Mouse (Mus musculus) lung, postnatal 0 days (tissue): ENCODE data around the gene Gm9922. TPM values are rescaled to one million over a fixed set of nuclear protein-coding genes. Genes with fewer than 3 reads are reported as not detected.

Experiments used
- ATAC-seq: fragments of 200-750 bp; cut with Nextera tagmentation; 2 replicates; pipeline ENCODE4 v1.8.0; 2017; ENCODE audit warnings: moderate library complexity
- DNase-seq: peaks from one replicate; pipeline ENCODE4 v3.0.0-alpha.2; 2016; ENCODE audit warnings: low spot score
- H3K27ac ChIP-seq: fragments of 300-500 bp; sonication (generic); 2 replicates; pipeline ENCODE4 v1.5.1; 2014; ENCODE audit warnings: antibody characterized with exemption, mild to moderate bottlenecking, low read length, mixed read lengths
- H3K27me3 ChIP-seq: fragments of 300-500 bp; sonication (generic); replicated peaks from 2 replicates; pipeline ENCODE4 v1.6.1; 2014; ENCODE audit warnings: low read length, mixed read lengths; ENCODE audit not compliant: insufficient read depth
- H3K36me3 ChIP-seq: fragments of 300-500 bp; sonication (generic); 2 replicates; pipeline ENCODE4 v1.6.1; 2014; ENCODE audit warnings: low read length, mixed read lengths; ENCODE audit not compliant: insufficient read depth
- H3K4me1 ChIP-seq: fragments of 300-500 bp; sonication (generic); 2 replicates; pipeline ENCODE4 v1.6.1; 2014; ENCODE audit warnings: antibody characterized with exemption, low read depth, low read length, mixed read lengths; ENCODE audit not compliant: insufficient read depth
- H3K4me2 ChIP-seq: fragments of 300-500 bp; sonication (generic); replicated peaks from 2 replicates; pipeline ENCODE4 v1.6.1; 2014; ENCODE audit warnings: low read depth, mild to moderate bottlenecking, low read length, moderate library complexity, mixed read lengths
- H3K4me3 ChIP-seq: fragments of 300-500 bp; sonication (generic); 2 replicates; pipeline ENCODE4 v1.5.1; 2014; ENCODE audit warnings: low read depth, low read length
- H3K9ac ChIP-seq: fragments of 300-500 bp; sonication (generic); replicated peaks from 2 replicates; pipeline ENCODE4 v1.6.1; 2014; ENCODE audit warnings: low read depth, mild to moderate bottlenecking
- H3K9me3 ChIP-seq: fragments of 300-500 bp; sonication (generic); 2 replicates; pipeline ENCODE4 v1.6.1; 2016; ENCODE audit warnings: low read length, mixed read lengths
- CTCF ChIP-seq: IDR thresholded peaks from 2 replicates; pipeline ENCODE4 v1.5.1; 2016; ENCODE audit warnings: antibody characterized with exemption, mild to moderate bottlenecking
- EP300 ChIP-seq: IDR thresholded peaks from 2 replicates; pipeline ENCODE4 v1.6.1; 2016; ENCODE audit warnings: antibody characterized with exemption, mild to moderate bottlenecking, control low read depth
- WGBS: fragments of 180-500 bp; shearing (Covaris S2); extraction: QIAGEN DNeasy Blood & Tissue Kit; methylation state at CpG from one replicate; pipeline ENCODE4 v1.1.7; 2014; 5-methylcytosine and 5-hydroxymethylcytosine counted together
- polyA plus RNA-seq: library from polyadenylated mRNA; unstranded; fragments of >200 nt; fragmentation: Nextera tagmentation; extraction: Ambion mirVana; gene quantifications from 2 replicates; pipeline ENCODE4 v1.2.1, GENCODE M21; 2015

Gene Gm9922
- polyA plus RNA-seq, 1 experiment from 2014 or later, result 1.9 TPM

DNA sequence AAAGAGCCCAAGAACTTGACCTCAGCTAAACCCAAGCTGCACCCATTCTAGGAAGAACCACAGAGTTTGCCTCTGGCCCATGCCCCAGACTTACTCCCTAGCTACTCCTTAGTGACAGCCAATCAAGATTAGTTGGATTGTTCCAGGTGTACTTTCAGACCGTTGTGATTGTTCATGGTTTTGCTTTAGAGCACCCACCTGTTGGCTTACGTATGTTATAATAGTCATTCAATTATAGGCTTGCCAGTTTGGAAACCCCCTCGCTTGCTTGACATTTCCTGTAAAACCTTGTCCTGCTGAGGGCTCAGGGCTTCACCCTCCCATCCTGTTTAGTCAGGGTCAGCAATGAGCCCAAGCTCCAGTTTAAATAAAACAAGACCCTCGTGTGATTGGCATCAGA lies 25.1 kb downstream of the Gm9922 start:
- Histone ChIP-seq H3K4me2 (no peak overlapping the region), H3K27ac (no peak overlapping the region), H3K4me3 (no peak overlapping the region), H3K27me3 (no peaks in the 10 kb centered on the region), H3K9me3 (no peaks in the 10 kb centered on the region), H3K4me1 (no peaks in the 10 kb centered on the region), H3K36me3 (no peaks in the 10 kb centered on the region), H3K9ac (no peak overlapping the region)
- DNase-seq (no peak), ATAC-seq (no peak)
- TF ChIP-seq EP300, result no peak
- no peak for TF ChIP-seq CTCF
- 65% methylated on average over 4 of the region's 4 CpGs for WGBS

DNA sequence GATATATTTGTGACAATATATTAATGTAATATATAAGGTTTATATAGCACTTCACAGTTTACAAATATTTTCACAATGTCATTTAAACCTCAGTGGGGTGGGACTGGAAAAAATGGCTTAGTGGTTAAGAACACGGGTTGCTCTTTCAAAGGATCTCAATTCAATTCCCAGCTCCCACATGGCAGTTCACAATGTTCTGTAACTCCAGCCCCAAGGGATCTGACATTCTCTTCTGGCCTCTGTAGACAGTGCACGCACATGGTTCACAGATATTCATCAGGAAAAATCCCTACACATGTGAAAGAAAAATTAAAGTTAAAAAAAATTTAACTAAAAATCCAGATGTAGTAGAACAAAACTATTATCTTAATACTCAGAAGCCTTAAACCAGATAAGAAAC lies 41.2 kb downstream of the Gm9922 start:
- Histone ChIP-seq H3K4me2 (no peak overlapping the region), H3K36me3 (no peaks in the 10 kb centered on the region), H3K9ac (no peak overlapping the region), H3K27ac (no peak overlapping the region), H3K9me3 (no peaks in the 10 kb centered on the region), H3K4me1 (no peaks in the 10 kb centered on the region), H3K27me3 (no peaks in the 10 kb centered on the region), H3K4me3 (no peak overlapping the region)
- ATAC-seq (no peak), DNase-seq (no peak)
- TF ChIP-seq EP300, result no peak
- TF ChIP-seq CTCF, result no peak
- WGBS, result 89% methylated on average over 2 of the region's 2 CpGs

DNA sequence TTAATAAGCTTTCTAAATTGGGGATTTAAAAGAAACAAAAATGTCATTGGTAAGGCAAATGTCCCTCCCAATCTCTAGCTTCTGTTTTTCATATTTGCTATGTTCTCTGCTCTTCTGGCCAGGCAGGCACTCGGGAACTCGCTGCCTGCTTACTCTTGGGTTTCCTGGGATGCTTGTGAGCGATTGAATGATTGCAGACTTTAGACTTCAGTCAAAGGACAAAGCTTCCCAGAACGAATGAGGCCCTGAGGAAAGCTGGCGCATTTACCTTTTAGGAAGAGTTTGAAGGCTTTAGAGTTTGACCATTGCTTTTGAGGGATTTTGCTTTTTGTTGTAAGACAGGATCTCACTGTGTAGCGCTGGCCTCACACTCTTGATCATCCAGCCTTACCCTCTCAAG lies 41.9 kb downstream of the Gm9922 start:
- Histone ChIP-seq H3K27ac (no peak overlapping the region), H3K9me3 (no peaks in the 10 kb centered on the region), H3K36me3 (no peaks in the 10 kb centered on the region), H3K4me3 (no peak overlapping the region), H3K9ac (no peak overlapping the region), H3K4me1 (no peaks in the 10 kb centered on the region), H3K27me3 (no peaks in the 10 kb centered on the region), H3K4me2 (no peak overlapping the region)
- DNase-seq (no peak), ATAC-seq (no peak)
- 93% methylated on average over 6 of the region's 6 CpGs for WGBS
- TF ChIP-seq EP300 (no peak), CTCF (no peak)

Other genes with a start within 250 kb of the Gm9922 start
- gene Tbc1d4, start 120.6 kb downstream of the Gm9922 start, polyA plus RNA-seq, result 8.5 and 11.6 TPM in 2 replicates
- 86.3 and 88.5 TPM in 2 replicates for gene Commd6, start 89.1 kb downstream of the Gm9922 start, polyA plus RNA-seq
- gene Uchl3, start 75.8 kb downstream of the Gm9922 start, polyA plus RNA-seq, result 43.0 and 48.6 TPM in 2 replicates
- 125 and 152 TPM in 2 replicates for gene Lmo7, start 143 bp upstream of the Gm9922 start, polyA plus RNA-seq